Mouse (Mus musculus) bone marrow, adult 2 months (tissue): ENCODE data around the gene Pomgnt2. TPM values are rescaled to one million over a fixed set of nuclear protein-coding genes. Genes with fewer than 3 reads are reported as not detected.

Source experiments
- H3K27ac ChIP-seq: fragments of 200-500 bp; 2 replicates; pipeline ENCODE4 v1.5.1; 2012; ENCODE audit warnings: low read depth, mild to moderate bottlenecking, control low read depth, inconsistent platforms, low read length; ENCODE audit not compliant: control insufficient read depth, poor library complexity, insufficient read depth
- H3K4me1 ChIP-seq: fragments of 200-500 bp; 2 replicates; pipeline ENCODE4 v1.6.1; 2011; ENCODE audit warnings: low read length; ENCODE audit not compliant: control insufficient read depth, insufficient read depth
- H3K4me3 ChIP-seq: fragments of 200-500 bp; replicated peaks from 2 replicates; pipeline ENCODE3; 2011; ENCODE audit warnings: mild to moderate bottlenecking, low read depth, low read length, control low read depth; ENCODE audit not compliant: control insufficient read depth
- CTCF ChIP-seq: fragments of 200-500 bp; IDR thresholded peaks from 2 replicates; pipeline ENCODE4 v1.5.1; 2011; ENCODE audit warnings: low read length, control low read depth; ENCODE audit not compliant: control insufficient read depth, insufficient read depth
- POLR2A ChIP-seq: fragments of 200-500 bp; IDR thresholded peaks from 2 replicates; pipeline ENCODE4 v1.6.1; 2011; ENCODE audit warnings: low read depth, mild to moderate bottlenecking, control low read depth, low read length, borderline replicate concordance; ENCODE audit not compliant: control insufficient read depth
- WGBS: fragments of 180-500 bp; shearing (Covaris S2); methylation state at CpG from one replicate; pipeline ENCODE4 v1.1.7; 2018; 5-methylcytosine and 5-hydroxymethylcytosine counted together
- polyA plus RNA-seq: library from polyadenylated mRNA; stranded (reverse); fragments of >200 nt; gene quantifications from 2 replicates; pipeline ENCODE4 v1.2.4, GENCODE M21; 2011; ENCODE audit warnings: low replicate concordance; ENCODE audit not compliant: missing spikeins, insufficient read depth, insufficient read length

The Pomgnt2 gene
- polyA plus RNA-seq, 1 experiment: 3.0 TPM

GRCm38 (mm10) chr9:121969841-121970381, 27.0 kb downstream of the Pomgnt2 start:
- Histone ChIP-seq H3K4me1 (no peaks in the 10 kb centered on the region), H3K27ac (no peak overlapping the region), H3K4me3 (no peak overlapping the region)
- 44% methylated on average over 5 of the region's 5 CpGs for WGBS
- no peak for TF ChIP-seq POLR2A
- no peak for TF ChIP-seq CTCF

- WGBS: 71% methylated on average over 5 of the region's 5 CpGs
- no peaks in the 10 kb centered on the region for H3K4me1 ChIP-seq
- no peak overlapping the region for H3K27ac ChIP-seq
- H3K4me3 ChIP-seq: no peak overlapping the region
- TF ChIP-seq CTCF (no peak), POLR2A (no peak)
Measured at GRCm38 (mm10) chr9:121968258-121968657, 28.7 kb downstream of the Pomgnt2 start.

- TF ChIP-seq POLR2A: no peak
- no peak for TF ChIP-seq CTCF
- no peaks in the 10 kb centered on the region for H3K4me1 ChIP-seq
- H3K27ac ChIP-seq: no peak overlapping the region
- WGBS: 84% methylated on average over 7 of the region's 7 CpGs
- no peak overlapping the region for H3K4me3 ChIP-seq
Measured at GRCm38 (mm10) chr9:121964941-121965340, 32.0 kb downstream of the Pomgnt2 start.

- Histone ChIP-seq H3K27ac (no peak overlapping the region), H3K4me1 (no peaks in the 10 kb centered on the region), H3K4me3 (no peak overlapping the region)
- 81% methylated on average over 7 of the region's 7 CpGs for WGBS
- TF ChIP-seq CTCF (no peak), POLR2A (no peak)
Measured at GRCm38 (mm10) chr9:121959966-121960635, 36.8 kb downstream of the Pomgnt2 start.

- 74% methylated on average over 6 of the region's 6 CpGs for WGBS
- Histone ChIP-seq H3K4me1 (no peaks in the 10 kb centered on the region), H3K27ac (no peak overlapping the region), H3K4me3 (no peak overlapping the region)
- TF ChIP-seq POLR2A (no peak), CTCF (no peak)
Measured at GRCm38 (mm10) chr9:121952596-121952995, 44.3 kb downstream of the Pomgnt2 start.

- 40% methylated on average over 4 of the region's 4 CpGs for WGBS
- Histone ChIP-seq H3K4me3 (no peak overlapping the region), H3K4me1 (no peaks in the 10 kb centered on the region), H3K27ac (no peak overlapping the region)
- TF ChIP-seq CTCF (no peak), POLR2A (no peak)
Measured at GRCm38 (mm10) chr9:121951114-121951423, 45.8 kb downstream of the Pomgnt2 start.

GRCm38 (mm10) chr9:121950418-121951113, 46.3 kb downstream of the Pomgnt2 start, which contains the start of gene Fam198a:
TSS of gene Fam198a (plus strand) at chr9:121950988.
- no peak within 1 kb of the TSS for H3K4me3 ChIP-seq
- no peak within 1 kb of the TSS for H3K27ac ChIP-seq
- 15% methylated on average over 14 of the region's 14 CpGs for WGBS
- TF ChIP-seq POLR2A: no peak
- TF ChIP-seq CTCF: no peak
- no peaks in the 10 kb centered on the region for H3K4me1 ChIP-seq

GRCm38 (mm10) chr9:121948431-121948830, 48.5 kb downstream of the Pomgnt2 start:
- TF ChIP-seq CTCF (no peak), POLR2A (no peak)
- no peak overlapping the region for H3K27ac ChIP-seq
- no peaks in the 10 kb centered on the region; the same call in 1 of the 2 replicates for H3K4me1 ChIP-seq
- H3K4me3 ChIP-seq: no peak overlapping the region
- 76% methylated on average over 4 of the region's 4 CpGs for WGBS
